Mouse (Mus musculus) MEL (cell line): ENCODE data around the gene H13. TPM values are rescaled to one million over a fixed set of nuclear protein-coding genes. Genes with fewer than 3 reads are reported as not detected.

Experiments used
- DNase-seq: peaks from one replicate; pipeline ENCODE4 v3.0.0; 2011; ENCODE audit warnings: low read depth, low spot score
- H3K27ac ChIP-seq: 2 replicates; pipeline ENCODE4 v1.5.1; 2012; ENCODE audit warnings: low read depth, mild to moderate bottlenecking, control low read depth, low read length, moderate library complexity; ENCODE audit not compliant: control insufficient read depth
- H3K27me3 ChIP-seq, 2 experiments: fragments of 150-350 bp in 1 of 2; sonication (generic) in 1 of 2; 2 replicates each; pipeline ENCODE4 v1.6.1; 2012; ENCODE audit warnings: low read length in 2 of 2, mild to moderate bottlenecking in 2 of 2, improper control_type of control experiment in 1 of 2, moderate library complexity in 1 of 2; ENCODE audit not compliant: insufficient read depth in 2 of 2, control insufficient read depth in 1 of 2
- H3K36me3 ChIP-seq, 2 experiments: 2 replicates each; pipeline ENCODE4 v1.6.1; 2012 to 2014; ENCODE audit warnings: low read length in 2 of 2, improper control_type of control experiment in 1 of 2, inconsistent platforms in 1 of 2, mild to moderate bottlenecking in 1 of 2; ENCODE audit not compliant: insufficient read depth in 2 of 2, control insufficient read depth in 1 of 2
- H3K4me1 ChIP-seq, 2 experiments: fragments of 150-350 bp in 1 of 2; sonication (generic) in 1 of 2; 2 replicates each; pipeline ENCODE4 v1.6.1; 2012; ENCODE audit warnings: low read length in 2 of 2, improper control_type of control experiment in 1 of 2, mild to moderate bottlenecking in 1 of 2; ENCODE audit not compliant: insufficient read depth in 2 of 2, control insufficient read depth in 1 of 2
- H3K4me3 ChIP-seq, 2 experiments: fragments of 150-350 bp in 1 of 2; sonication (generic) in 1 of 2; 2 replicates each; pipeline ENCODE4 v1.5.1; 2012; ENCODE audit warnings: low read depth in 2 of 2, low read length in 2 of 2, mild to moderate bottlenecking in 2 of 2, moderate library complexity in 2 of 2, control low read depth in 1 of 2, improper control_type of control experiment in 1 of 2; ENCODE audit not compliant: control insufficient read depth in 1 of 2, insufficient read depth in 1 of 2
- H3K79me2 ChIP-seq: 2 replicates; pipeline ENCODE4 v1.6.1; 2012; ENCODE audit warnings: mild to moderate bottlenecking, low read length, moderate library complexity; ENCODE audit not compliant: control insufficient read depth, poor library complexity, insufficient read depth
- H3K9ac ChIP-seq: 2 replicates; pipeline ENCODE4 v1.6.1; 2012; ENCODE audit warnings: low read depth, mild to moderate bottlenecking, control low read depth, low read length, moderate library complexity; ENCODE audit not compliant: control insufficient read depth, poor library complexity, severe bottlenecking
- H3K9me3 ChIP-seq: fragments of 150-350 bp; sonication (generic); replicated peaks from 2 replicates; pipeline ENCODE4 v1.6.1; 2012; ENCODE audit warnings: mild to moderate bottlenecking, low read length, improper control_type of control experiment, moderate library complexity; ENCODE audit not compliant: insufficient read depth
- BHLHE40 ChIP-seq: IDR thresholded peaks from 2 replicates; pipeline ENCODE4 v1.6.1; 2012; ENCODE audit warnings: low read depth, mild to moderate bottlenecking, inconsistent platforms, low read length, improper control_type of control experiment, borderline replicate concordance
- CHD1 ChIP-seq: IDR thresholded peaks from 2 replicates; pipeline ENCODE4 v1.6.1; 2012; ENCODE audit warnings: low read depth, mild to moderate bottlenecking, inconsistent platforms, low read length, improper control_type of control experiment
- CTCF ChIP-seq, 3 experiments: IDR thresholded peaks in 2 of 3; conservative IDR thresholded peaks in 1 of 3; 2 replicates each; pipeline ENCODE4 v1.5.1; 2011 to 2012; ENCODE audit warnings: low read length in 3 of 3, low read depth in 2 of 3, mild to moderate bottlenecking in 2 of 3, improper control_type of control experiment in 1 of 3, inconsistent platforms in 1 of 3, mixed read lengths in 1 of 3, moderate library complexity in 1 of 3; ENCODE audit not compliant: control insufficient read depth in 1 of 3, insufficient read depth in 1 of 3, poor library complexity in 1 of 3, severe bottlenecking in 1 of 3
- E2F4 ChIP-seq: IDR thresholded peaks from 2 replicates; pipeline ENCODE4 v1.6.1; 2011; ENCODE audit warnings: low read depth, low read length, improper control_type of control experiment, borderline replicate concordance
- EP300 ChIP-seq, 2 experiments: IDR thresholded peaks; 2 replicates each; pipeline ENCODE4 v1.6.1; 2011; ENCODE audit warnings: improper control_type of control experiment in 2 of 2, low read length in 2 of 2, low read depth in 1 of 2, mild to moderate bottlenecking in 1 of 2
- GABPA ChIP-seq: IDR thresholded peaks from 2 replicates; pipeline ENCODE4 v1.6.1; 2012; ENCODE audit warnings: low read depth, mild to moderate bottlenecking, inconsistent platforms, low read length, improper control_type of control experiment, moderate library complexity
- HCFC1 ChIP-seq: IDR thresholded peaks from 2 replicates; pipeline ENCODE4 v1.6.1; 2012; ENCODE audit warnings: low read depth, mild to moderate bottlenecking, inconsistent platforms, low read length, improper control_type of control experiment, moderate library complexity
- JUND ChIP-seq: IDR thresholded peaks from 2 replicates; pipeline ENCODE4 v1.6.1; 2011; ENCODE audit warnings: low read depth, mild to moderate bottlenecking, improper control_type of control experiment, low read length
- KAT2A ChIP-seq: conservative IDR thresholded peaks from 2 replicates; pipeline ENCODE4 v1.6.1; 2012; ENCODE audit warnings: low read depth, low read length, improper control_type of control experiment, inconsistent platforms
- MAFK ChIP-seq: IDR thresholded peaks from 2 replicates; pipeline ENCODE4 v1.6.1; 2011; ENCODE audit warnings: low read depth, mild to moderate bottlenecking, low read length, improper control_type of control experiment, borderline replicate concordance
- MAZ ChIP-seq: IDR thresholded peaks from 2 replicates; pipeline ENCODE4 v1.6.1; 2012; ENCODE audit warnings: low read depth, mild to moderate bottlenecking, inconsistent platforms, low read length, improper control_type of control experiment
- MXI1 ChIP-seq: IDR thresholded peaks from 2 replicates; pipeline ENCODE4 v1.6.1; 2011; ENCODE audit warnings: mild to moderate bottlenecking, low read depth, low read length, improper control_type of control experiment
- MYC ChIP-seq: IDR thresholded peaks from 2 replicates; pipeline ENCODE4 v1.6.1; 2011; ENCODE audit warnings: low read depth, mild to moderate bottlenecking, low read length, improper control_type of control experiment, moderate library complexity
- NELFE ChIP-seq: IDR thresholded peaks from 2 replicates; pipeline ENCODE4 v1.6.1; 2011; ENCODE audit warnings: low read depth, low read length, improper control_type of control experiment
- NRF1 ChIP-seq: IDR thresholded peaks from 2 replicates; pipeline ENCODE4 v1.6.1; 2014; ENCODE audit warnings: low read depth, mild to moderate bottlenecking, inconsistent platforms, low read length, improper control_type of control experiment, moderate library complexity; ENCODE audit not compliant: poor library complexity, insufficient read depth, severe bottlenecking
- POLR2AphosphoS2 ChIP-seq: IDR thresholded peaks from 2 replicates; pipeline ENCODE4 v1.6.1; 2011; ENCODE audit warnings: low read length, improper control_type of control experiment
- RAD21 ChIP-seq: IDR thresholded peaks from 2 replicates; pipeline ENCODE4 v1.6.1; 2011; ENCODE audit warnings: mild to moderate bottlenecking, low read depth, low read length, improper control_type of control experiment
- RCOR1 ChIP-seq: IDR thresholded peaks from 2 replicates; pipeline ENCODE4 v1.6.1; 2012; ENCODE audit warnings: low read depth, mild to moderate bottlenecking, inconsistent platforms, low read length, improper control_type of control experiment
- SIN3A ChIP-seq: IDR thresholded peaks from 2 replicates; pipeline ENCODE4 v1.6.1; 2012; ENCODE audit warnings: low read length, improper control_type of control experiment, inconsistent platforms
- SMC3 ChIP-seq: IDR thresholded peaks from 2 replicates; pipeline ENCODE4 v1.6.1; 2011; ENCODE audit warnings: low read depth, low read length, improper control_type of control experiment
- TAL1 ChIP-seq: IDR thresholded peaks from 2 replicates; pipeline ENCODE4 v1.6.1; 2012; ENCODE audit warnings: mild to moderate bottlenecking, inconsistent platforms, low read length, moderate library complexity, mixed read lengths
- TBP ChIP-seq: IDR thresholded peaks from 2 replicates; pipeline ENCODE4 v1.8.0; 2011; ENCODE audit warnings: low read depth, low read length, improper control_type of control experiment
- UBTF ChIP-seq: IDR thresholded peaks from 2 replicates; pipeline ENCODE4 v1.6.1; 2012; ENCODE audit warnings: low read depth, mild to moderate bottlenecking, inconsistent platforms, low read length, improper control_type of control experiment, moderate library complexity, borderline replicate concordance; ENCODE audit not compliant: insufficient read depth
- USF1 ChIP-seq: IDR thresholded peaks from 2 replicates; pipeline ENCODE4 v1.6.1; 2014; ENCODE audit warnings: low read depth, mild to moderate bottlenecking, inconsistent platforms, low read length, improper control_type of control experiment, moderate library complexity
- ZC3H11A ChIP-seq: IDR thresholded peaks from 2 replicates; pipeline ENCODE4 v1.6.1; 2012; ENCODE audit warnings: low read depth, mild to moderate bottlenecking, inconsistent platforms, low read length, improper control_type of control experiment
- ZMIZ1 ChIP-seq: IDR thresholded peaks from 2 replicates; pipeline ENCODE4 v1.6.1; 2012; ENCODE audit warnings: low read depth, mild to moderate bottlenecking, inconsistent platforms, low read length, improper control_type of control experiment, moderate library complexity
- polyA plus RNA-seq, 2 experiments: library from polyadenylated mRNA; stranded (reverse) in 1 of 2; unstranded in 1 of 2; fragments of >175 nt in 1 of 2; fragments of >200 nt in 1 of 2; gene quantifications; 2 replicates each; pipeline versions ENCODE4 v1.2.1 to v1.2.4; 2012; ENCODE audit warnings: low replicate concordance in 2 of 2, low read depth in 1 of 2; ENCODE audit not compliant: insufficient read length in 2 of 2, insufficient read depth in 1 of 2, missing spikeins in 1 of 2
- total RNA-seq: library from RNA; depleted of rRNA; stranded (reverse); fragments of 300-350 nt; gene quantifications from 2 replicates; pipeline ENCODE4 v1.2.3, GENCODE M21; 2012

H13 gene
- total and polyA plus RNA-seq, 3 experiments = 82.7 to 421 (median 139) TPM

DNA sequence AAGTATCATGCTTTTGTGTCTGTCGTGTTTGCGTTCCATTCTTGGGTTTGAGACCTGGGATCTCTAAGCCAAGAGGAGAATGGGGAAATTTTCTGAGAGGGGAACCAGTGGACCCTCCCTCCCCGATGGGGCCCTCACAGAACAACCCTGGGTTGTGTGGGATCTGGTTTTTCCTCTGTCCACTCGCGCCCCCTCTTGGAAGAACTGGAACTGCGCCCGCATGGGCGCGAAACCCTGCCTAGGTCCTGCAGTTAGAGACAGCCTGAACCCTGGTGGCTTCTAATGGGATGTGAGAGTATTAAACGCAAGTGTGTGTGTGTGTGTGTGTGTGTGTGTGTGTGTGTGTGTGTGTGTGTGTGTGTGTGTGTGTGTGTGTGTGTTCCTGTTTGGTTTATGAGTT, 73.2 kb downstream of the H13 start:
- peak; percentile 90 for DNase-seq
- H3K9ac ChIP-seq = peak overlapping the region; percentile 59
- peaks cover 0 to 44% of the 10 kb centered on the region in 2 experiments; a peak in 3 of 4 replicates for H3K4me1 ChIP-seq

DNA sequence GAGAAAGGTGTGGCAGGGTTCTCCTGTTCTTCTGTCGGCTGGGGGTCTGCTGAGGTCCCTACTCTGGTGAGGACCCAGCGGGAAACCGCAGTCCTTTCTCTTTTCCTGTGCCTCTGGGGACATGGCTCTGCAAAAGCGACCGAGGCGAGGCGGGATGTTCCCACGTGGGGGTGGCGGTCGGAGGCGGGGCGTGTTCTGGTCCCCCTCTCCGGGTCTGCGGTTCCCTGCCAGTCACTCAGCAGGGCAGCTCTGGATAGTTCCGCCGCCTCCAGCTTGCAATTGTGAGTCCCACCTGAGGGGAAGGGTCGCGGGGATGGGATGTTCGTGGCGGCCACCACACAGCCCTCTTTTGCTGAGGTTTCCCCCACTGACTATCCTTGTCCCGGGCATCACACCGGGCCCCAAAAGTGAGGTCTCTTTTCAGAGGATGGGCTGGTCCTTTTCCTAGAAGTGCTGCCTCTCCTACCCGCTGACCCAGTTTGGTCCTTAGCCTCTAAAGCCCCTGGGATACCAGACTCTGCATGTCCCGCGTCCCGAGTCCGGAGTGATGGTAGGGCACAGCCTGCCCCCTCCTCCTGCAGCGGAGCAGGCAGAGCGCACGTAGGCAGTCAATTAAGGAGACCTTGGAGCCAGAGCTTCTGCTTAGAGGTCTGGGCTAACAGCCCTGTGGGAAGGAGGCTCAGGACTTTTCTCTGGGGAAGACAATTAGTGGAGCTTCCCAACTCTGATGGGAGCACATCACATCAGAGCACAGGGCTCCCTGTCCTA, 84.9 kb downstream of the H13 start, which contains the start of gene Cox4i2:
Gene Cox4i2, plus strand, starts transcription at position 230 of the 768 bp plus-strand sequence.
- TF ChIP-seq MAZ (no peak), SMC3 (no peak), ZC3H11A (no peak), TAL1 (no peak), HCFC1 (no peak), SIN3A (no peak)
- Histone ChIP-seq H3K4me1 (no peaks in the 10 kb centered on the region; a peak in 1 of 4 replicates), H3K36me3 (no peaks in the 10 kb centered on the region), H3K9me3 (no peaks in the 10 kb centered on the region), H3K4me3 (no peak within 1 kb of the TSS), H3K27ac (no peak within 1 kb of the TSS), H3K9ac (no peak within 1 kb of the TSS), H3K27me3 (no peaks in the 10 kb centered on the region), H3K79me2 (no peaks in the 10 kb centered on the region)
- DNase-seq = no peak

More for the DNA sequence above, 73.2 kb downstream of the H13 start:
- Histone ChIP-seq H3K4me3 (peak overlapping the region; percentile 21 to 30), H3K9me3 (no peaks in the 10 kb centered on the region), H3K27ac (peak overlapping the region; percentile 90), H3K27me3 (no peaks in the 10 kb centered on the region), H3K36me3 (peaks cover 0 to 28% of the 10 kb centered on the region in 2 experiments; a peak in 2 of 4 replicates), H3K79me2 (peaks cover 7% of the 10 kb centered on the region)
- TF ChIP-seq EP300 (IDR thresholded peaks at IDR 0.05; ENCODE audit: low read depth in 1 of 2, low read length in 2 of 2) (peak in 1 of 2 experiments; percentile 36; a peak in 1 of 4 replicates), RAD21 (peak; percentile 65), TAL1 (no peak), MXI1 (no peak), CHD1 (no peak), MAFK (no peak), ZMIZ1 (no peak), UBTF (no peak), SMC3 (peak; percentile 68), HCFC1 (no peak), TBP (no peak), KAT2A (no peak), USF1 (no peak), NRF1 (no peak), RCOR1 (no peak), JUND (no peak), E2F4 (no peak; the same call in 1 of the 2 replicates), BHLHE40 (no peak), ZC3H11A (peak; percentile 49), NELFE (no peak), MYC (no peak), GABPA (no peak), POLR2AphosphoS2 (no peak), CTCF (IDR thresholded peaks at IDR 0.05 in 2 of 3, conservative IDR thresholded peaks at IDR 0.05 in 1 of 3; ENCODE audit: control insufficient read depth in 1 of 3, insufficient read depth in 1 of 3, low read depth in 2 of 3, low read length in 3 of 3, poor library complexity in 1 of 3, severe bottlenecking in 1 of 3) (peak; percentile 55 to 88 (median 79))
